Mouse (Mus musculus) gastrocnemius, adult 2 months (tissue): ENCODE results near the gene Ttc9b. TPM values are rescaled to one million over a fixed set of nuclear protein-coding genes. Genes with fewer than 3 reads are reported as not detected.

Source experiments
- DNase-seq: peaks from one replicate; pipeline ENCODE4 v3.0.0; 2022
- H3K27ac ChIP-seq: fragments of 200-600 bp; 2 replicates; pipeline ENCODE4 v1.8.1; 2022; ENCODE audit warnings: mild to moderate bottlenecking
- H3K4me3 ChIP-seq: fragments of 200-600 bp; 2 replicates; pipeline ENCODE4 v1.8.1; 2022; ENCODE audit warnings: mild to moderate bottlenecking, moderate library complexity
- CTCF ChIP-seq: fragments of 200-600 bp; IDR thresholded peaks from 2 replicates; pipeline ENCODE4 v1.8.1; 2022; ENCODE audit warnings: antibody characterized with exemption, mild to moderate bottlenecking, moderate library complexity
- intact Hi-C: fragments of 180-260 bp; cut with DNase I; formaldehyde crosslinking; loops from one replicate; pipeline ENCODE4 v1.15.1; 2025
- long read RNA-seq, 2 experiments: library from polyadenylated mRNA; stranded (forward); transcript quantifications; one replicate each; pipeline ENCODE4 v2.0.0; 2021
- total RNA-seq, 2 experiments: library from RNA; stranded (reverse); gene quantifications; 2 replicates each; pipeline ENCODE4 v1.2.3; 2021

The Ttc9b gene
- total RNA-seq = not detected
- long read RNA-seq, experiment 1 = 0 reads
- long read RNA-seq, experiment 2 = 0 reads

DNA sequence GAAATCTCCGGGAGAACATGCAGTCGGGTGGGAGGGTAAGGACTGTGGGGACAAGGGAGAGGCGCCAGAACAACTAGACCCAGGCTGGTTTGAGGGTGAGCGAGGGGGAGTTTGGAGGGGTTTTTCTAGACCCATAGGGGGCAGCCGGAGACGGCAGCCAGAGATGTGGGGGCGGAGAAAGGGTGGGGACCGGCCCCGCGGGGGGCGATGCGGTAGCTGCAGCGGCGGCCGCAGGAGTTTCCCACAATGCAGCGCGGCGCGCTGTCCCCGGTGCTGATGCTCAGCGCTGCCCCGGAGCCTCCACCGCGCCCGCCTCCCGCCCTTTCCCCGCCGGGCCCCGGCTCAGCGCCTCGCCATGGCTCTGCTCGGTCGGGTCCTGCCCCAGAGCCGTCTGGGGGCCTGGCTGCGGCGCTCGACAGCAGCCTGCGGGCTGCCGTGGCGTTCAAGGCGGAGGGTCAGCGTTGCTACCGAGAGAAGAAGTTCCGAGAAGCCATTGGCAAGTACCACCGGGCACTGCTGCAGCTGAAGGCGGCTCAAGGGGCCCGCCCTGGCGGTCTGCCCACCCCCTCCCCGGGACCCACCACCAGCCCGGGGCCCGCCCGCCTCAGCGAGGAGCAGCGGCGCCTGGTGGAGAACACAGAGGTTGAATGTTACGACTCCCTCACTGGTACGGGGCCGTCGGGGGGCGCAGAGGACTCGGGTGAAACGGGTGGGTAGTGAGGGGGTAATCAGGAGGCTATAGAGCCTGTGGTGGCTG, at the start of gene Ttc9b:
Ttc9b (plus strand) TSS at position 235 of the 757 bp plus-strand sequence.
- intact Hi-C loops = loop anchor here (5.0 to 10.0 kb wide), 2 partner anchors 71 to 77 kb away; no protein-coding TSS in a partner anchor
- DNase-seq = peak; percentile 51
- Histone ChIP-seq H3K27ac (no peak within 1 kb of the TSS), H3K4me3 (peak within 1 kb of the TSS; percentile 19; the same call in 1 of the 2 replicates)
- TF ChIP-seq CTCF = no peak

- TF ChIP-seq CTCF = no peak
- intact Hi-C loops = loop anchor here (1.0 to 5.0 kb wide), 2 partner anchors 13 to 43 kb away; no protein-coding TSS in a partner anchor
- DNase-seq = no peak
- H3K4me3 ChIP-seq = 0 out of 2 replicates have a peak overlapping the region, but pooled peaks have one; percentile 9
- H3K27ac ChIP-seq = peak overlapping the region; percentile 94
These were observed 48.9 kb upstream of the Ttc9b start for GRCm38 (mm10) chr7:27604661-27605348.

DNA sequence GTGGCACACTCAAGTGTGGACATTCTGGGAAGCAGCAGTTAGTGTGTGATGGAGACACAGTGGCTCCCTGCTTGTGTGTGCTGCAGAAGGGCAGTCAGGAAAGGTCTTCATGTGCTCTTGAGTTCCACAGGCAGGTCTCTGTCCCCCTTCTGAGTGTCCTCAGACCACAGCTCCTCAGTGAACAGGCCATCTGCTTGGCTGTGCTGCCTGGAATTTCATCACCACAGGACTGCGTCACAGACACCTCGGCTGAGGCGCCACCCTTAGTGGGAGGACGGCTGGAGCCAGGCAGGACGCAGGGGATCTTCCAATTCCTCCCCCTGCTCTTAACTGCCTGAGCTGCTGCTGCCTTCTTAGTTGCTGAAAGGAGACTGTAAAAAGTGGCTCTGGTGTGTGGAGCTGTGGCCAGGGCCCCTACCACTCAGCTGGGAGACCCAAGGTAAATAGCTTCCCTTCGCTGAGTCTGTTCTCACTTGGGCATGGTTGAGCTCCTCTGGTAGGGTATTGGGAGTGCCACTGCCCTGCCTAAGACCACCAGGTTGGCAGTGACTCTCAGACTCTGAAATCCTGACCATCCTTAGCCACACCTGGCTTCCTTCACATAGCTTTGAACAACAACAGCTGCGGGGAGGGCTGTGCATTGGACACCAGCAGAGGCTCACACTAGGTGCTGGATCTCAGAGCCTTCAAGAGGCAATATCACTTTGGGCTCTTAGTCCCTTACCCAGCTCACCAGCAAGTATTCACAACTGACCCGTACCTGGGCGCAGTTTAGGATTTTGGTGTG, 48.0 kb upstream of the Ttc9b start:
- Histone ChIP-seq H3K27ac (peak overlapping the region; percentile 94), H3K4me3 (peak overlapping the region; percentile 61)
- intact Hi-C loops = no loop called here
- TF ChIP-seq CTCF = no peak
- DNase-seq = peak; percentile 92

DNA sequence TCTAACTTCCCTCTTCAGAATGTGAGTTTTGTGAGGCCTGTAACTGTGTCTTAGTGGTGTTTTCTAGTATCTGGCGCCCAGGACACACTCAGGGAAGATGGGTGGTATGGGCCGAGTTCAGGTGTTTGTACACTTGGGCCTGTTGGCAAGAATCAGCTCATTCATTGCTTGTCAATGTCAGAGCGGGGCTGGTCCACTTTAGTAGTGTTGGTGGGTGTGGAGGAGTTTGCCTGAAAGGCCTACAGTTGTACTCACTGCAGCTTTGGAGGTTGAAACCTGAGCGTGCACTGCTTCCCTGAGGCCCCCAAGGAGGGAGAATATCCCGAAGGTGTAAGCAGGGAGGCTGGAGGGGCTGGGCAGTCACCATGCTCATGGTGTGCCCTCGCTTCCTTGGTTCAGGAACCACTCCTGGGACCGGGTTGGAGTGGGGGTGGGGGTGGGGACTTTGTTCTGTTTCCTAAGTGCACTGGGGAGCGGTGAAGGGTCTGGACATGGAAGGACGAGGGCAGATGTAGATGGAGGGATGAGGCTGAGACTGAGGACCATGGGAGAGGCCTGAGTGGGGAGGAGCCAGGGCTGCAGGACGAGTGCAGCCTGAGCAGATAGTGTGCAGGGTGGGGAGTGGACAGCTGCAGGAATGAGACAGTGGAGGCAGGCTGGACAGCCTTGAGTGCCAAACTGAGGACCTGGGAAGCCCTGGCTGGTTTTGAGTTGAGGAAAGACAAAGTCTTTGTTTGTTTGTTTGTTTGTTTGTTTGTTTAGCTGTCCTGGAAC, 47.0 kb upstream of the Ttc9b start:
- intact Hi-C loops = no loop called here

DNA sequence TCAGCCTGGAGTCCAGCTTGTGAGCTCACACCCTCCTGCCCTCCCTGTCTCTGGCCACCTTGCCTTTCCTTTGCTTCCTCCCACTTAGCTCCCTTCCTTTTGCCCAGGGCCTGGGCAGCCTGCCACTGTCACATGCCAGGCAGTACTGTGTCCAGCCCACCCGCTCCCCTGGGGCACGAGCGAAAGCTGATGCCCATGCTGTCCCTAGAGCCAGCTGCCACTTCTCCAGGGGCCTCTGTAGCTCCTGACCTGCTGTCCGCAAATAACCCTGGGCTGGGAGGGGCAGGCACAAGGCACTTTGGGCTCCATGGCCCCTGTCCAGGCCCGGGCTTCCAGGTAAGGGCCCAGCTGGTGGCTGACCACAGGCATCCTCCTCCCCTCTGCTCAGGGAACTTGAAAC, 46.1 kb upstream of the Ttc9b start:
- Histone ChIP-seq H3K27ac (peak overlapping the region; percentile 94), H3K4me3 (peak overlapping the region; percentile 61)
- peak; percentile 97 for DNase-seq
- TF ChIP-seq CTCF = no peak
- intact Hi-C loops = no loop called here

More for the DNA sequence above, 47.0 kb upstream of the Ttc9b start:
- TF ChIP-seq CTCF = no peak
- H3K4me3 ChIP-seq = peak overlapping the region; percentile 61
- peak overlapping the region; percentile 94 for H3K27ac ChIP-seq
- no peak for DNase-seq

DNA sequence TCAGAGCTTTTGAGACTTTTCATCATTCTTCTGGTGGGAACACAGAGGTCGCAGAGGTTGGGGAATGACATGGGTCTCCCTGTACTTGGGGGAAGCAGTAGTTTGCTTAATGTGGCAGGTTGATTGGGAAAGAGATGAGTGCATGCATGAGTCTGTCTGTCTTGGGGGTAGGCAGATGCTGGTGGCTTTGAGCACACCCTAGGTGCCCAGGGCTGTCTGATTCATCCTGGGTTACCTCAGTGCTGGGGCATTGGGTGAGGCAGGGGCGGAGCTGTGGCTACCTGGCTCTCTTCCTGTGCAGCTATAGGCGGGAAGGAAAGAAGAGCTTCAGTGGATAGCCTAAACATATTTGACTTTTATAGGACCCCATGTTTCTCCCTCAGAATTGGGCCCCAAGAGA, 45.6 kb upstream of the Ttc9b start:
- peak; percentile 45 for DNase-seq
- H3K4me3 ChIP-seq = peak overlapping the region; percentile 2
- peak overlapping the region; percentile 94 for H3K27ac ChIP-seq
- intact Hi-C loops = no loop called here
- no peak for TF ChIP-seq CTCF

GRCm38 (mm10) chr7:27609285-27609684, 44.4 kb upstream of the Ttc9b start:
- intact Hi-C loops = no loop called here
- DNase-seq = no peak
- peak overlapping the region; percentile 13; the same call in 1 of the 2 replicates for H3K4me3 ChIP-seq
- H3K27ac ChIP-seq = peak overlapping the region; percentile 94
- TF ChIP-seq CTCF = no peak

GRCm38 (mm10) chr7:27609688-27610087, 44.0 kb upstream of the Ttc9b start:
- Histone ChIP-seq H3K4me3 (no peak overlapping the region), H3K27ac (peak overlapping the region; percentile 94)
- TF ChIP-seq CTCF = no peak
- intact Hi-C loops = no loop called here
- no peak for DNase-seq

- H3K4me3 ChIP-seq = no peak overlapping the region
- no peak for TF ChIP-seq CTCF
- DNase-seq = no peak
- H3K27ac ChIP-seq = peak overlapping the region; percentile 4; the same call in 1 of the 2 replicates
- intact Hi-C loops = no loop called here
These were observed 43.3 kb upstream of the Ttc9b start for GRCm38 (mm10) chr7:27610370-27610769.

- 0 out of 2 replicates have a peak overlapping the region, but pooled peaks have one; percentile 4 for H3K27ac ChIP-seq
These were observed 42.8 kb upstream of the Ttc9b start for GRCm38 (mm10) chr7:27610871-27611270.

GRCm38 (mm10) chr7:27612940-27613339, 40.8 kb upstream of the Ttc9b start:
- no peak overlapping the region for H3K4me3 ChIP-seq
- no peak overlapping the region for H3K27ac ChIP-seq
- DNase-seq = no peak
- intact Hi-C loops = no loop called here
- TF ChIP-seq CTCF = no peak

More at GRCm38 (mm10) chr7:27610871-27611270, 42.8 kb upstream of the Ttc9b start:
- no peak for TF ChIP-seq CTCF
- intact Hi-C loops = no loop called here
- no peak overlapping the region for H3K4me3 ChIP-seq
- no peak for DNase-seq
